Mouse (Mus musculus): Measurements from ENCODE around the gene Znrf3. TPM values are rescaled to one million over a fixed set of nuclear protein-coding genes. Genes with fewer than 3 reads are reported as not detected.

Znrf3 gene
- polyA plus RNA-seq, 1 experiment: 2.0 TPM

DNA sequence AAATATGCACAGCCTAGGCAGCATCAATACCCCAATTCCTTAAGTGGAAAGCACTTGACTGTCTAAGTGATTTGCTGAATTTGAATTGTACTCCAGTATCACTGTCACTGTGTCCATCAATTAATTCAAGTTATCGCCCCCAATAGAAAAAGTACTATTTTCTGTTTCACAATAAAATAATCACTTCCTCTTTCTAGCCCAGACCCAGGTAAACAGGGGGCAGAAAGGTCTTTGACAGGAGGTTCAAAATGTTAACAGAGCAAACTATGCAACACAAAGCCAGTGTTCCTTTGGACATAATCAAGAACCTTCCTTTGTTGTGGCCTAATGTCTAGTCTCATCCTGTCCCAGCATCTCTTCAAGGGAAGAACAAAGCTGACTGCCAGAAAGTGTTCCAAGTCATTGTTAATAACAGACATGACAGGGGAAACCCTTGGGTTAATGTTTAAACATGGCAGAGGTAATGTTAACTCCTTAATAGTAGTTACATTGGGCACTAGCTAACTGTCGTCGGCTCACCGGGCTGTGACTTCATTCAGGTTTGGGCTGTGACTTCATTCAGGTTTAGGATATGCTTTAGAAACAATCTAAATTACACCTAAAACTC is 42.4 kb downstream of the Znrf3 start:
- no peaks in the 10 kb centered on the region for H3K4me1 ChIP-seq (ENCODE audit: control insufficient read depth, insufficient read depth, low read length)
- H3K4me3 ChIP-seq (replicated peaks; ENCODE audit: control insufficient read depth, low read depth, low read length): no peak overlapping the region
- 90% methylated on average over 4 of the region's 4 CpGs for WGBS
- no peak overlapping the region for H3K27ac ChIP-seq (ENCODE audit: control insufficient read depth, insufficient read depth, low read depth, low read length, poor library complexity)
- no peak for TF ChIP-seq CTCF (IDR thresholded peaks at IDR 0.05; ENCODE audit: control insufficient read depth, insufficient read depth, low read length)
- no peak for TF ChIP-seq POLR2A (IDR thresholded peaks at IDR 0.05; ENCODE audit: borderline replicate concordance, control insufficient read depth, low read depth, low read length)

DNA sequence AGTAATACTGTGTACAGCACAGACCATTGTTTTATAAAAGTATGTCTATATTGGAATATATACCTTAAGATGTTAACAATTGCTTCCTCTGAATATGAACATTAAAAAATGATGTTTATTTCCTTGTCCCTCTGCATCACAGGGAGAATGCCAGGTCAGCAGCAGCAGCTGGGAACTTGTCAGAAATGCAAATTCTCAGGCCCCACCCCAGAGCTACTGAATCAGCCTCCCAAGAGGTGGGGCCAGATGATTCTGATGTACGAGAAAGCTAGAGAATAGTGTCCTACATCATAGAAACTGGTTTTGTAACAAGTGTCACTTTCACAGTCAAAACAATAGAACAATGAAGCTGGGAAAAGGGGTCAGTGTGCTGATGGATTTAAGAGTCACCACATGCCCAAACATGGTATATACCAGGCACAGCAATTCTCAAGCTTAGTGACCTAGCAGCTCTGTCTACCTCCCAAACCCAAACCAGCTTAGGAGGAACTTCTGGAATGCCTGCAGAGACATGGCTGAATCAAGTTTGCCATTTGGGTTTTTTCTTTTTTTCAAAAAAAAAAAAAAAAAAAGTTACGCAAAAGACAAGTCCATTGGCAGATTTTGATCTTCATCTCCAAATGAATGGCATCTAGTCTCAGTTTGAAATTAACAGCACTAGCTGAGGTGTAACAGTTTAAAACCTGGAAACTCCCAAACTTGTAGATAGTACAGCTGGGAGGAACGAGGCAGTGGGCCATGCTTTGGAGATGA is 46.2 kb downstream of the Znrf3 start:
- no peak overlapping the region for H3K27ac ChIP-seq (ENCODE audit: control insufficient read depth, insufficient read depth, low read depth, low read length, poor library complexity)
- 68% methylated on average over 3 of the region's 3 CpGs for WGBS
- TF ChIP-seq POLR2A (IDR thresholded peaks at IDR 0.05; ENCODE audit: borderline replicate concordance, control insufficient read depth, low read depth, low read length): no peak
- no peak for TF ChIP-seq CTCF (IDR thresholded peaks at IDR 0.05; ENCODE audit: control insufficient read depth, insufficient read depth, low read length)
- H3K4me3 ChIP-seq (replicated peaks; ENCODE audit: control insufficient read depth, low read depth, low read length): no peak overlapping the region
- H3K4me1 ChIP-seq (ENCODE audit: control insufficient read depth, insufficient read depth, low read length): no peaks in the 10 kb centered on the region

DNA sequence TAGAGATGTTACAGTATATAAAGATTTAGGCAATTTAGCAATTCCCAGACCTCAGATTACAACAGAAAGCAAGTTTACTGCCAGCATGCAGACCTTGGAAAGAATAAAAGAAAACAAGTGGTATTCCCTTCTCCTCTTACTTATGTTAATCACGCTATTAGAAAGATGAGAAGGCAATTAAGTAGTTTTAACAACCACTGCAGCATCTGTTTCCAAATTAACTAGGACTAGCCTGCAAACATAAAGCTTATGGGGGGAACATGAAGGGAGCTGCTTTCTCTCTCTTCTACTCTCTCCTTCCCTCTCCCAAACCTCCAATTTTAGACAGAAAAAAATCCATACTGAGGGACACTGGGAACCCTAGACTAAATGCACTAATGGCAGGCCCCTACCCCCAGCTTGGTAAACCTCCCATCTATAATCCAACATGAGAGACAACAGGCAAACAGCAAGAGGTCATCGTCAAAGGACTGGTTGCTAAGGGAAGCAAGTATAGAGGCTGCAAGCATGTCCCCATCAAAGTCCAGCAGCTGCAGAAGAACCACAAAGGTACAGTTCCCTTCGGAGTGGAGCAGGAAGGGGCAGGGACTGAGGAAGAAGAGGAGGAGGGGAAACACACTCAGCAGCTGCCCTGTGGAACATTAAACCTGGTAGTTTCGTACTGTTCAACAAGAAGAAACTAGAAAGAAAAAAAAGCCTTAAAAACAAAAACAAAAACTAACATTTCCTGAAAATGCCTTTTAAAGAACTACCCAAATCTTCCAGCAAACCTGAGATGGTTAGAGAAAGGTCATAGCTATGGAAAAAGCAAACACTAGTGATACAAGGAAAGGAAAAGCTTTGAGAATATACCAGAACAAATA is 53.4 kb downstream of the Znrf3 start:
- TF ChIP-seq CTCF (IDR thresholded peaks at IDR 0.05; ENCODE audit: control insufficient read depth, insufficient read depth, low read length): no peak
- TF ChIP-seq POLR2A (IDR thresholded peaks at IDR 0.05; ENCODE audit: borderline replicate concordance, control insufficient read depth, low read depth, low read length): no peak
- WGBS: 33% methylated on average over 4 of the region's 4 CpGs
- Histone ChIP-seq H3K27ac (ENCODE audit: control insufficient read depth, insufficient read depth, low read depth, low read length, poor library complexity) (no peak overlapping the region), H3K4me1 (ENCODE audit: control insufficient read depth, insufficient read depth, low read length) (no peaks in the 10 kb centered on the region), H3K4me3 (replicated peaks; ENCODE audit: control insufficient read depth, low read depth, low read length) (no peak overlapping the region)

DNA sequence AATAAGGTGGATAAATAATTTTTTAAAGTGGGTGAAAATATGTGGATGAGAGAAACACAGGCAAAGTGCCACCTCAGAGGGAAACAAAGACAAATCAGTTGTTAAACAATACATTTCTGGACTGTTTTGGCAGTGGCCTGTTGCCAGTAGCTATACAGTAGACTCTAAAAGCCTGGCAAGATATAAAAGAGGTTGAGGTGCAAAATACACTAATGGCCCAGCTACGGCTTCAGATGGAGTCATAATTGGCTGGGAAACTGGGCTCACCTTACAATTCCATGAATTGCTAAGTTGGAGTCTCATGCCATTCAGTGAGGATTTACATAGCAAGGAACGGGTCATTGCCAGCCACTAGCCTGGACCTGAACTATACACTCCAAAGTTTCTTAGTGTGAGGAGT is 62.0 kb downstream of the Znrf3 start:
- H3K4me3 ChIP-seq (replicated peaks; ENCODE audit: control insufficient read depth, low read depth, low read length): no peak overlapping the region
- H3K27ac ChIP-seq (ENCODE audit: control insufficient read depth, insufficient read depth, low read depth, low read length, poor library complexity): no peak overlapping the region
- no peaks in the 10 kb centered on the region for H3K4me1 ChIP-seq (ENCODE audit: control insufficient read depth, insufficient read depth, low read length)
- 84% methylated on average over 2 of the region's 2 CpGs for WGBS
- no peak for TF ChIP-seq POLR2A (IDR thresholded peaks at IDR 0.05; ENCODE audit: borderline replicate concordance, control insufficient read depth, low read depth, low read length)

DNA sequence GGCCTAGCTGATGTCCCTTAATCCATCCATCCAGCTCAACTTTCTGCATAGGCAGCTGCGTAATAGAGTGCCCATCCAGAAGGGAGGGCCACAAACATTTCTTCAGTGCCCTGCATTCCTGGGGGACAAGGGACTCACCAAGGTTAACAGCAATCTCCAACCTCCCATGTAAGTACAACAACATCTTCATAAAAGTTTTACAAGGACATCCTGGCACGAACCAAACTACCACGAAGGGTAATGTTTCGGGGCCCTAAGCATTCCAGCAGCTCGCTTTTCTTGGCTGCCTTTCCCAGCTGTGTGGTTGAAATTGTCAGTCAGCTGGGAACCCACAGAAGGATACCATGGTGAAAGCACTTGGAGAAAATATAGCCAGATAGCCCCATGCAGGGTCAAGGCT is 63.4 kb downstream of the Znrf3 start:
- Histone ChIP-seq H3K4me3 (replicated peaks; ENCODE audit: control insufficient read depth, low read depth, low read length) (no peak overlapping the region), H3K4me1 (ENCODE audit: control insufficient read depth, insufficient read depth, low read length) (no peaks in the 10 kb centered on the region), H3K27ac (ENCODE audit: control insufficient read depth, insufficient read depth, low read depth, low read length, poor library complexity) (no peak overlapping the region)
- WGBS: 78% methylated on average over 5 of the region's 5 CpGs
- TF ChIP-seq CTCF (IDR thresholded peaks at IDR 0.05; ENCODE audit: control insufficient read depth, insufficient read depth, low read length) (no peak), POLR2A (IDR thresholded peaks at IDR 0.05; ENCODE audit: borderline replicate concordance, control insufficient read depth, low read depth, low read length) (no peak)

DNA sequence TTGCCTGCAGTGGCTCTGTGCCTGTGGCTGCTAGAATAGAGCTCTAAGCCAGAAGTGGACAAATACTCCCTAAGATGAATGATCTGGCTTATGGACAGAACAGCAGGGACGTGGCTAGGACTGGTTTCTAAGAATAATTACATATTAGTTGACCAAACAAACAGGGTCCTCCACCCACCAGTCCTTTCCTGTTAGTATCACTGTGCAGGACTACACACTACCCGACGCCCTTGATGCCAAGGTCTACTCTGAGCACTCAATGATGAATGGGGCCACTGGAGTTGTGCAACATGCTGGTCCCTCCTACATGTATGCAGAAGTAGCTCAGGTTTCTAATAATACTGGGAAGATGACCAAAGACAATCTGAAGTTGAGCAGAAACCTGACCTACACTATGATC is 64.4 kb downstream of the Znrf3 start:
- Histone ChIP-seq H3K4me3 (replicated peaks; ENCODE audit: control insufficient read depth, low read depth, low read length) (no peak overlapping the region), H3K4me1 (ENCODE audit: control insufficient read depth, insufficient read depth, low read length) (no peaks in the 10 kb centered on the region), H3K27ac (ENCODE audit: control insufficient read depth, insufficient read depth, low read depth, low read length, poor library complexity) (no peak overlapping the region)
- WGBS: 61% methylated on average over 3 of the region's 3 CpGs
- no peak for TF ChIP-seq CTCF (IDR thresholded peaks at IDR 0.05; ENCODE audit: control insufficient read depth, insufficient read depth, low read length)
- TF ChIP-seq POLR2A (IDR thresholded peaks at IDR 0.05; ENCODE audit: borderline replicate concordance, control insufficient read depth, low read depth, low read length): no peak

DNA sequence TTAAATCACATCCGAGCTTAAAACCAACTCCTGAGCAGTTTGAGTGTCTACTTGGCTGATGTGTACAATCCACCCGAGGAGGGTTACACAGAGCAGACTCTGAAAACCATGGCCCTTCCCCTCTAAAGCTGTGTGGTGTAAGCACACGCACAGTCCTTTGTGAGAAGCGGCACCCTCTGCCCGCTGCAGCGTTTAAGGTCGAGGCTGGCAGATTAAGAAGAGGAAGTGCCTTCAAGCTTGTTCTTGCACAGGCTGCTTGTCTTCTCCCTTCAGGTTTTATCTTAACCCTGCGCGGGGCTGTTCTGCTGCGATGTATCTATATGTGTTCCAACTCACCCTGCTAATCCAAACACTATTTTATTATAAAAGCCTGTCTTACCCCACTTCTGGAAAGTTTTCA is 75.5 kb downstream of the Znrf3 start:
- 4% methylated on average over 10 of the region's 10 CpGs for WGBS
- no peaks in the 10 kb centered on the region; the same call in 1 of the 2 replicates for H3K4me1 ChIP-seq (ENCODE audit: control insufficient read depth, insufficient read depth, low read length)
- no peak overlapping the region for H3K27ac ChIP-seq (ENCODE audit: control insufficient read depth, insufficient read depth, low read depth, low read length, poor library complexity)
- no peak overlapping the region for H3K4me3 ChIP-seq (replicated peaks; ENCODE audit: control insufficient read depth, low read depth, low read length)
- TF ChIP-seq CTCF (IDR thresholded peaks at IDR 0.05; ENCODE audit: control insufficient read depth, insufficient read depth, low read length): no peak
- no peak for TF ChIP-seq POLR2A (IDR thresholded peaks at IDR 0.05; ENCODE audit: borderline replicate concordance, control insufficient read depth, low read depth, low read length)

DNA sequence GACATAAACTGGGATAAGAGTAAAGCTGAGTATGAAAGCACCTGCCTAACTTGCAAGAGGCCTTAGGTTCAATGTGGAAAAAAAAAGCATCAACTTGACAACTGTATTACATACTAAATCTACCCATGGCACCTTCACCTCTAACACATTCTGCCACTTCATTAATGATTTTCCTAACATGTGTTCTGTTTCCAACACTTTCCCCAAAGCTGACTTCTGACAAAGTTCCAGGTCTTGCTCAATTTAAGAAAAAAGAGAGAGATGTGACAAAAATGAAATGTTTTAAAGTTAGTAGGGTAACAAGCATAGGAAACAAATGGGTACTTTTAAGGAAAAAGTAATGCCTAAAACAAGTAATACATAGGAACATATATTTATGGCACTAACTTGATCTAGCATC is 76.2 kb downstream of the Znrf3 start:
- Histone ChIP-seq H3K4me3 (replicated peaks; ENCODE audit: control insufficient read depth, low read depth, low read length) (no peak overlapping the region), H3K27ac (ENCODE audit: control insufficient read depth, insufficient read depth, low read depth, low read length, poor library complexity) (no peak overlapping the region), H3K4me1 (ENCODE audit: control insufficient read depth, insufficient read depth, low read length) (no peaks in the 10 kb centered on the region; the same call in 1 of the 2 replicates)
- TF ChIP-seq CTCF (IDR thresholded peaks at IDR 0.05; ENCODE audit: control insufficient read depth, insufficient read depth, low read length) (no peak), POLR2A (IDR thresholded peaks at IDR 0.05; ENCODE audit: borderline replicate concordance, control insufficient read depth, low read depth, low read length) (no peak)

Measured in bone marrow, adult 2 months (tissue).